Mouse (Mus musculus): ENCODE measurements around the gene Sema3d.

DNA sequence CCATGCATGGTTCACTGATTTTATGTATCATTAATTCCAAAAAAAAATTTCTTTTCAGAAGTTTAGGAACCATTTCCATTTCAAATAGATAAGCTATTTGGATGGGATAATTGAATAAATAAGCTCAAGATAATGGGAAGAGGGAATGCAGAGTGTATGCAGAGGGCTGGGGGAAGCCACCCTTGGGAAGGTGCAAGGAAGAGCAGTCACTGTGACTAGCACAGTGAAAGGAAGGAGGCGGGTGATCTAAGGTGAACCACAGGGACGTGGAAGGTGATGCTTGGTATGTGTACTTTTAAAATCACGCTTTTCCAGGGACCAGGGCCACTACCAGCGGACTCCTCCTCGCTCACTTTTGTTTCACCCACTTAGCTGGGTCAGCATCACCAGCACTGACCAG, 115.9 kb downstream of the Sema3d start:
- TF ChIP-seq CTCF (IDR thresholded peaks at IDR 0.05; ENCODE audit: extremely low read depth, insufficient read length, insufficient replicate concordance, low read depth, low read length) = no peak
- TF ChIP-seq POLR2A (IDR thresholded peaks at IDR 0.05; ENCODE audit: low read depth, low read length) = no peak

Measured in small intestine, adult 2 months (tissue).